Comparison of ENCODE assay signal across 22 mouse cellular contexts in genomic region chr11:103638790-103639189, GRCm38 (mm10). TPM values are rescaled to one million over a fixed set of nuclear protein-coding genes. Genes with fewer than 3 reads are reported as not detected.
DNase-seq lines count a peak whose midpoint lies in the region; ATAC-seq lines count a peak whose summit lies in the region.
"Had no signal": no experiment of that assay in that cellular context is flagged by ENCODE, and none has a peak within 500 bp of the region (broad histone marks: within the 10 kb centered on the region; RNA-seq: fewer than 3 reads in every experiment).

Gene Lyzl6, minus strand, starts transcription at chr11:103638890.

- no peaks in the 10 kb centered on the region for H3K4me1 ChIP-seq in heart, embryonic 11.5 days (ENCODE audit: control insufficient read depth, insufficient read depth, low read length)
- no peaks in the 10 kb centered on the region for H3K4me1 ChIP-seq in hindbrain, embryonic 12.5 days
- H3K4me1 ChIP-seq in midbrain, embryonic 12.5 days, result no peaks in the 10 kb centered on the region
- H3K4me1 ChIP-seq: embryonic facial prominence, embryonic 12.5 days; heart, embryonic 15.5 days; kidney, embryonic 15.5 days had no signal

- no peak within 1 kb of the TSS for H3K4me3 ChIP-seq in heart, embryonic 11.5 days (ENCODE audit: low read depth, low read length)
- no peak within 1 kb of the TSS for H3K4me3 ChIP-seq in hindbrain, embryonic 12.5 days
- H3K4me3 ChIP-seq in midbrain, embryonic 12.5 days, result no peak within 1 kb of the TSS
- H3K4me3 ChIP-seq: embryonic facial prominence, embryonic 12.5 days; heart, embryonic 15.5 days; kidney, embryonic 15.5 days; layer of hippocampus, adult 2 months; myocyte had no signal

- ATAC-seq in heart, embryonic 11.5 days (replicated peaks; ENCODE audit: insufficient number of reproducible peaks, low FRiP score, low TSS enrichment), result no peak
- no peak for ATAC-seq in hindbrain, embryonic 12.5 days (ENCODE audit: low FRiP score)
- ATAC-seq in midbrain, embryonic 12.5 days (ENCODE audit: low FRiP score, low read depth), result no peak
- ATAC-seq: inflammation-experienced regulatory T-cells, adult 6 months had no signal

- no peak for DNase-seq in heart, postnatal 25 days (ENCODE audit: low spot score)
- peak; percentile 14 for DNase-seq in NIH3T3 (ENCODE audit: low read depth)
- no peak for DNase-seq in adrenal gland, adult 2 months
- no peak for DNase-seq in kidney, adult 8-10 months
- DNase-seq in gastrocnemius, postnatal 25 days, result no peak
- DNase-seq: cerebellum, adult 11-12 months had no signal

- intact Hi-C loops in heart, postnatal 25 days (cut with DNase I), result loop anchor here (1.0 to 2.0 kb wide), 3 partner anchors 37 to 272 kb away; no protein-coding TSS in a partner anchor

- H3K27me3 ChIP-seq in heart, embryonic 11.5 days (ENCODE audit: control insufficient read depth, insufficient read depth, low read length), result peaks cover 15% of the 10 kb centered on the region
- H3K27me3 ChIP-seq in hindbrain, embryonic 12.5 days, result peaks cover 10% of the 10 kb centered on the region
- peaks cover 30% of the 10 kb centered on the region for H3K27me3 ChIP-seq in midbrain, embryonic 12.5 days

- H3K9me3 ChIP-seq in heart, embryonic 11.5 days (replicated peaks; ENCODE audit: control insufficient read depth, low read length), result no peaks in the 10 kb centered on the region
- H3K9me3 ChIP-seq in hindbrain, embryonic 12.5 days (replicated peaks), result no peaks in the 10 kb centered on the region
- no peaks in the 10 kb centered on the region for H3K9me3 ChIP-seq in midbrain, embryonic 12.5 days
- H3K9me3 ChIP-seq: embryonic facial prominence, embryonic 12.5 days; G1E; heart, embryonic 15.5 days; kidney, embryonic 15.5 days had no signal

- no peak within 1 kb of the TSS for H3K9ac ChIP-seq in heart, embryonic 11.5 days (ENCODE audit: low read depth, low read length)
- H3K9ac ChIP-seq in hindbrain, embryonic 12.5 days, result no peak within 1 kb of the TSS
- no peak within 1 kb of the TSS for H3K9ac ChIP-seq in midbrain, embryonic 12.5 days (replicated peaks)
- H3K9ac ChIP-seq: embryonic facial prominence, embryonic 12.5 days; heart, embryonic 15.5 days; kidney, embryonic 15.5 days; lung, embryonic 14.5 days had no signal

- H3K4me2 ChIP-seq in heart, embryonic 11.5 days, result peak within 1 kb of the TSS; percentile 34; the same call in 1 of the 2 replicates
- H3K4me2 ChIP-seq in hindbrain, embryonic 12.5 days (replicated peaks), result peak within 1 kb of the TSS; percentile 24; the same call in 1 of the 2 replicates
- H3K4me2 ChIP-seq in midbrain, embryonic 12.5 days (replicated peaks), result peak within 1 kb of the TSS; percentile 24; the same call in 1 of the 2 replicates
- H3K4me2 ChIP-seq: embryonic facial prominence, embryonic 12.5 days; heart, embryonic 15.5 days; kidney, embryonic 15.5 days; liver, embryonic 11.5 days; lung, embryonic 14.5 days had no signal

- 75% methylated on average over 3 of the region's 3 CpGs for WGBS in heart, embryonic 11.5 days (ENCODE audit: insufficient replicate concordance)
- WGBS in hindbrain, embryonic 12.5 days, result 85% methylated on average over 3 of the region's 3 CpGs
- WGBS in midbrain, embryonic 12.5 days, result 82% methylated on average over 3 of the region's 3 CpGs

- no peak within 1 kb of the TSS for H3K27ac ChIP-seq in heart, embryonic 11.5 days (ENCODE audit: low read depth, low read length)
- H3K27ac ChIP-seq in hindbrain, embryonic 12.5 days, result no peak within 1 kb of the TSS
- H3K27ac ChIP-seq in midbrain, embryonic 12.5 days (replicated peaks), result no peak within 1 kb of the TSS
- H3K27ac ChIP-seq: embryonic facial prominence, embryonic 12.5 days; heart, embryonic 15.5 days; kidney, embryonic 15.5 days; layer of hippocampus, adult 2 months had no signal

- H3K36me3 ChIP-seq in heart, embryonic 11.5 days (ENCODE audit: control insufficient read depth, insufficient read depth, low read length), result no peaks in the 10 kb centered on the region
- H3K36me3 ChIP-seq in hindbrain, embryonic 12.5 days, result no peaks in the 10 kb centered on the region
- no peaks in the 10 kb centered on the region for H3K36me3 ChIP-seq in midbrain, embryonic 12.5 days
- H3K36me3 ChIP-seq: embryonic facial prominence, embryonic 12.5 days; G1E; heart, embryonic 15.5 days; kidney, embryonic 15.5 days had no signal

RNA-seq across cellular contexts. Expression of gene Lyzl6, which starts in this region (rescaled TPM):
- polyA plus RNA-seq in heart, embryonic 11.5 days (2014; fragmentation: Nextera tagmentation; extraction: Ambion mirVana), result not detected in 2 replicates
- total RNA-seq in heart, postnatal 25 days (2021), result not detected
- polyA plus RNA-seq in hindbrain, embryonic 12.5 days (2016; fragmentation: Nextera tagmentation; extraction: Ambion mirVana), result not detected in 2 replicates
- polyA plus RNA-seq in midbrain, embryonic 12.5 days (2016; fragmentation: Nextera tagmentation; extraction: Ambion mirVana), result not detected in 2 replicates
- total RNA-seq in adrenal gland, adult 2 months (2021), result not detected
- polyA plus RNA-seq in adrenal gland, adult 2 months (2012; rRNA removed), result not detected in 2 replicates
- total RNA-seq in gastrocnemius, postnatal 25 days (2021), result not detected
- total RNA-seq: adrenal gland, adult 8-10 months; G1E; gastrocnemius, postnatal 10 days; layer of hippocampus, adult 2 months; megakaryocyte progenitor cell, adult 5-6 weeks had no signal
- polyA plus RNA-seq: brain, embryonic 14.5 days; embryonic facial prominence, embryonic 12.5 days; G1E; heart, embryonic 15.5 days; inflammation-experienced regulatory T-cells, adult 6 months; kidney, embryonic 15.5 days; liver, embryonic 11.5 days; lung, embryonic 14.5 days; myocyte had no signal
